Mouse (Mus musculus): ENCODE results near the gene Abhd17a. TPM values are rescaled to one million over a fixed set of nuclear protein-coding genes. Genes with fewer than 3 reads are reported as not detected.

Abhd17a gene
- total RNA-seq (2021) = 100 to 1,000 TPM; 184 to 192 TPM

DNA sequence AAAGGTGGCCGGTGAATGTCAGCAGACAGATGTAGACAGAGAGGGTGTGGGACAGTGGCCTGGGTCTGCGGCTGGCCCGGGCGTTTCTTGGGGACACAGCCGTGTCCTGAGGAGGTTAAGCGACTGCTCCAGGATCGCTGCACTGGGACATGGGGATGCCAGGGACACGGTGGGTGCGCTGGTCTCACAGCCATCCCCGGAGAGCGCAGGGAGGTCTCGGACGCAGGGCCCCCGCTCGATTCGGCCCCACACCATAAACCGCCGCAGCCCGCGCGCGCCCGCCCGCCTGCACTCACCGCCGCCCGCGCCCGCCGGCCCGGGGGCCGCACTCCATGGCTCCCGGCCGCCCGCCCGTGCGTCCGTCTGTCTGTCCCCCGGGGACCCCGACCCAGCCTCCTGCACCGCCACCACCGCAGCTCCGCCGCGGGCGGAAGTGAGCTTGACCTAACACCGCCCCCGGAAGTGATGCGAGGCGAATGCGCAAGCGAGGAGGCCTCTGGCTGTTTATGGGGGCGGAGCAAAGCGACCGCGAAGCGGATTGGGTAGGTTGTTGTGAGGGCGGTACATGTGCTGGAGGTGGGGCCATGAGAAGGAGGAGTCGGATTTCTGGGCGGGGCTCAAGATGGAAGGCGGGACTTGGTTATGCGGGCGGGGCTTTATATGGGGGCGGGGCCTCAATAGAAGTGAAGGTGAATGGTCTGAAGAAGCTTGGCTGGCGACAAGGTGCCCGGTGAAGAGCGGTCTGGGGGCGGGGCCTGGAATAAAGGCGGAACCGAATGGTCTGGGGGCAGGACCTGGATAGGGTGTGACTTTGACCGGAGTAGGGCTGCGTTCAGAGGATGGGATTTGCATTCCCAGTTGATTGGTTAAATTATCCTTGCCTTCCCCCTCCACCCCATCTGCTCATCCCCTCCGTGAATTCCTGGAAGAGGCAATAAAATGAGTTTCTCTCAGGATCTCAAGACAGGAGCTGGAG lies at the start of gene Abhd17a:
TSS of gene Abhd17a (minus strand) at position 463 of the 976 bp plus-strand sequence.
- DNase-seq (ENCODE audit: extremely low spot score in 1 of 2, low spot score in 1 of 2) = peak; percentile 76 to 88

GRCm38 (mm10) chr10:80635345-80635744 lies 45.2 kb upstream of the Abhd17a start:
- no peak for DNase-seq (ENCODE audit: extremely low spot score in 1 of 2, low spot score in 1 of 2)

DNA sequence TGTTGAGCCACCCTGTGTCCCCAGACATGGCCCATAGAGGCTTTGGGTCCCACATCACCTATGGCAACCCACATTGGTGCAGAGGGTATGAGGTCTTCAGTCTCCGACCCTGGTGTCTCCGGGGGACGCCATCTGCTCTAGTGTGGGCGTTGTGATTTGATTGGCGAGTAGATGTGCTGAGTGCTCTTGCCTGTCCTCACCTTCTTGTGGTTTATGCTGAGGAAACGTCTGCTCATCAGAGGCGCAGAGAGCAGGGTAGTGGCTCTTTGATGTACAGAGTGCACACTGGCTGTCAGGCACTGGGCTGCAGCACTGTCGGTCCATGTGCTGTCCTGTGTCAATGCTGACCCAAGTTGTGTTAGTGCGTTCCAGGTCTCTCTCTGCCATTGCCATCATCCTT lies 38.8 kb upstream of the Abhd17a start:
- DNase-seq (ENCODE audit: extremely low spot score in 1 of 2, low spot score in 1 of 2) = no peak

GRCm38 (mm10) chr10:80627685-80628084 lies 37.5 kb upstream of the Abhd17a start:
- no peak for DNase-seq (ENCODE audit: extremely low spot score in 1 of 2, low spot score in 1 of 2)

DNA sequence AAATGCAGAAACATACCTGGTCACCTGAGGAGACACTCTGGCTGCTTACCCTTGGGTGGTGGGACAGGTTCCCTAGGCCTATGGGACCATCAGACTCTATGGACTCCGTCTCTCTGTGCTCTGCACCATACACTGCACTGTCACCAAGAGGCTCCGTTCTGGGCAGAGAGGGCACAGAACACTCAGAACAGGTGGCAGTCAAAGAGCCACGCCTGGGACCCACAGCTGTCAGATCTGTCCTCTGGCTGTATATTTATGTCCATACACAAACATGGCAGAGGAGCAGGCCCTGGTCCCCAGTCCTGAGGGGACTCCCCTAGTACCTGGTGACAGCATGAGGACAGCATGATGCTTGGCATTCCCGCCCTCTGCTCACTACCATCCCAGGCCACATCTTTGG lies 35.6 kb upstream of the Abhd17a start:
- DNase-seq (ENCODE audit: extremely low spot score in 1 of 2, low spot score in 1 of 2) = no peak

DNA sequence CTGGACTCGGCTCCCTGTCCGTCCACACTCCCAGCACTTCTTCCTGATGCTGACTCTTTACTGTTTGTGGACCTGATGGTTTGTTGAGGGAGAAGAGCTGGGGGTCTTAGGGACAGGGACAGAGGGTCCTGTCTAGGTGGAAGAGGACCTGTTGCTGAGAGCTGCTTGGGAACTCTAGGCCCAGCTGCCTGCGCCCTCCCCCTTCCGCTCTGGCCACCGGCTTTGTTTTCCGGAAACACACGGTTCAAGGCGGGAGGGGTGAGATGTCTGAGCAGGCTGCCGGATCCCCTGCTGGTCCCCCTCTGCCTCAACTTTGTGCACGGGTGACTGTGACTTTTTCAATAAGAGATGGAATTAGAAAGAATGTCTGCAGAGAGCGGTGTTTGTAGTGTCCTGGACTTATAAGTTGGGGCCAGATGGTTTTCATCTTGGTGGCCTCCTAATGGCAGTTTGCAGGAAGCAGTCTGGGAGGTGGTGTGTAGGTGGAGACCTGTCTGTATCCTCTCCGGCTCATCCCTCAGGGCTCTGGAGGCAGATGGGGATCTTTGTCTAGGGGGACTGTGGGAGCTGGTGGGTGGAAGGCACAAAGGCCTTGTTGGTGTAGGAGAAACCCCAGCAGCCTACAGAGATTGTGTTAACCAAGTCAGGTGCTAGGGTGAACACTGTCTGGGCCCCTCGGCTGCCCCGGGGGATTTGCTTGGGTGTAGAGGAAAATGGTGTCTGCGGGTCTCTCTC lies 33.5 kb upstream of the Abhd17a start:
- no peak for DNase-seq (ENCODE audit: extremely low spot score in 1 of 2, low spot score in 1 of 2)

- peak; percentile 47 to 97 for DNase-seq (ENCODE audit: extremely low spot score in 1 of 2, low spot score in 1 of 2)
These were observed 32.7 kb upstream of the Abhd17a start, which contains the start of gene Csnk1g2 for GRCm38 (mm10) chr10:80622661-80623456. TSS of gene Csnk1g2 (plus strand) at chr10:80622838.

- peak; percentile 98 to 99 for DNase-seq (ENCODE audit: extremely low spot score in 1 of 2, low spot score in 1 of 2)
These were observed 32.0 kb upstream of the Abhd17a start for GRCm38 (mm10) chr10:80621940-80622660.

GRCm38 (mm10) chr10:80621690-80621939 lies 31.5 kb upstream of the Abhd17a start:
- DNase-seq (ENCODE audit: extremely low spot score in 1 of 2, low spot score in 1 of 2) = no peak

- DNase-seq (ENCODE audit: extremely low spot score in 1 of 2, low spot score in 1 of 2) = no peak
These were observed 30.9 kb upstream of the Abhd17a start for GRCm38 (mm10) chr10:80620796-80621689.

GRCm38 (mm10) chr10:80620365-80620764 lies 30.2 kb upstream of the Abhd17a start:
- no peak for DNase-seq (ENCODE audit: extremely low spot score in 1 of 2, low spot score in 1 of 2)

GRCm38 (mm10) chr10:80619465-80620244 lies 29.5 kb upstream of the Abhd17a start:
- no peak for DNase-seq (ENCODE audit: extremely low spot score in 1 of 2, low spot score in 1 of 2)

DNA sequence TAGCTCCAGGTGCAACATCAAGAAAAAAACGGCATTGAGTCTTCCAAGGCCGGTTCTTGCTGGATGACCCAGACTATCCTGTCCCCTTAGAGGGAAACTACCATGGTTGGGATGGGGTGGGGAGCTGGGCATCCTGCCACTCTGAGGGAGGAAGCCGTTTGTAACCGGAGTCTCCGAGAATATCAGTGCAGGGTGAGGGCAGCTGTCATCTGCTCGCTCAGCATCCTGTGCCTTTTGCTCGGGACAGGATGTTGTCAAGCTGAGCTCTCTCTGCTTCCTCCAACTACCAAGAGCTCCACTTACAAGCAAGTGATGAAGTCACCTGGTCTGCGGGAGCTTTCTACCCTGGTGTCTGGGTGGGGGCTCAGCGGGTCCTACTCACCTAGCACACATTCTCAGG lies 28.0 kb upstream of the Abhd17a start:
- DNase-seq (ENCODE audit: extremely low spot score in 1 of 2, low spot score in 1 of 2) = no peak

DNA sequence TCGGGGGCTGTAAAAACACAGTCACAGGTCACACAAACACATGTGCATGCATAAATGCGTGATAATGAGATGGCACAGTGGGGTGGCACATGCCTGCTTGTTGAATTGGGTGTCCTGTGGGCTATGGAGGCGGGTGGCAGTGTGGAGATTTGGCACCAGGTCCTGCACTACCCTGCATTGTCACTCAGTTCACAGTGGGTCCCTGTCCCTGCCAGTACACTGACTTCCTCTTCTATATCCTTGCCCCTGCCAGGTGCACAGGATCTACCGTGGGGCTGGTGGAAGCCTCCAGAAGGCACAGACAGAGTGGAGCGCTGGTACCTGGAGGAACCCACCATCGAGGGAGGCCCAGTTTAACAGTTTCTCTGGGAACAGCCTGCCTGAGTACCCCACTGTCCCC lies 24.2 kb upstream of the Abhd17a start:
- no peak for DNase-seq (ENCODE audit: extremely low spot score in 1 of 2, low spot score in 1 of 2)

DNA sequence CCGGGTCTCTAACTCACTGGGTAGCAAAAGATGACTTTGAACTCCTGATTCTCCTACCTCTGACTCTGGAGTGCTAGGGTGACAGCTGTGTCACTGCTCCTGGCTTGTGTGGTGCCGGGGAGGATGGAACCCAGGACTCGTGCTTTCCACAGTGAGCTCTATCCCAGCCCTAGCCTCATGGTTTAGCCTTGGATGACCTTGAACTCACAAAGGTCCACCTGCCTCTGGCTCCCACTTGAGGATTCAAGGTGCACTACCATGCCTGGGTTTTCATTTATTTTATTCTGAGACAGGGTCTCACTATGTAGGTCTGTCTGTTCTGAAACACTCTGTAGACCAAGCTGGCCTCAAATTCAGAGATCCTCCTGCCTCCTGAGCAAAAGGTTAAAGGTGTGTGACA lies 23.7 kb upstream of the Abhd17a start:
- DNase-seq (ENCODE audit: extremely low spot score in 1 of 2, low spot score in 1 of 2) = no peak

- no peak for DNase-seq (ENCODE audit: extremely low spot score in 1 of 2, low spot score in 1 of 2)
These were observed 21.8 kb upstream of the Abhd17a start for GRCm38 (mm10) chr10:80611905-80612304.

GRCm38 (mm10) chr10:80611024-80611423 lies 20.9 kb upstream of the Abhd17a start:
- peak in 1 of 2 experiments; percentile 52 for DNase-seq (ENCODE audit: extremely low spot score in 1 of 2, low spot score in 1 of 2)

DNA sequence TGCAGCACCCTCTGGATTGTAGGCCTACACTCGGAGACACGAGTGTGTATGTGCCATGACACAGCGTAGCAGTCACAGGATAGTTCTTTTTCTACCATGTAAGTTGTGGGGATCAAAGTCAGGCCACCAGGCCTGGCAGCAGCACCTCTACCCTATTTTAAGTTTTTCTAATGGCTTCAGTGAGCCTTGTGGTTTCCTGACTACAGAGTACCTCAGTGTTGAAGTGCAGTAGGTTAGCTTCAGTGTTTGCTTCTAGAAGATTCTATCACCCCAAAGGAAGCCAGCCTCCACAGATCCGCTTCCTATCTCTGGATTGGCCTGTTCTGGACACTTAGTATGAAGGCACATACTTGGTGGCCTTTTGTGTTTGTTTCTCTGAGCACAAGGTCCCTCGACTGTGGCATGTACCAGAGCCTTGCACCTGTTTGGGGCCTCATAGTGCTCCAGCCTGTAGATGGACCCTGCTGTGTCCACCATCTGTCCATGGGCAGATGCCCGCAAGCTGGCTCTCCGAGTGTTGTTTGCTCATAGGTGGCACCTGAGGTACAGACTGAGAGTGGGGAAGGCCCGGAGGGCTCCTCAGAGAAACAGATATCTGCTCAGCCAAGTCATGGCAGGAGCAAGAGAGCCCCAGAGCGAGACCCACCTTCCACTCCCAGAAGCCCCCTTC lies 20.1 kb upstream of the Abhd17a start:
- DNase-seq (ENCODE audit: extremely low spot score in 1 of 2, low spot score in 1 of 2) = no peak

Measured in layer of hippocampus, postnatal 25 days (tissue).